Mouse (Mus musculus): ENCODE measurements around the gene Znrd1. TPM values are rescaled to one million over a fixed set of nuclear protein-coding genes. Genes with fewer than 3 reads are reported as not detected.

Gene Znrd1
- total and polyA plus RNA-seq, 3 experiments = 26.4 to 38.2 TPM; not detected in 1

DNA sequence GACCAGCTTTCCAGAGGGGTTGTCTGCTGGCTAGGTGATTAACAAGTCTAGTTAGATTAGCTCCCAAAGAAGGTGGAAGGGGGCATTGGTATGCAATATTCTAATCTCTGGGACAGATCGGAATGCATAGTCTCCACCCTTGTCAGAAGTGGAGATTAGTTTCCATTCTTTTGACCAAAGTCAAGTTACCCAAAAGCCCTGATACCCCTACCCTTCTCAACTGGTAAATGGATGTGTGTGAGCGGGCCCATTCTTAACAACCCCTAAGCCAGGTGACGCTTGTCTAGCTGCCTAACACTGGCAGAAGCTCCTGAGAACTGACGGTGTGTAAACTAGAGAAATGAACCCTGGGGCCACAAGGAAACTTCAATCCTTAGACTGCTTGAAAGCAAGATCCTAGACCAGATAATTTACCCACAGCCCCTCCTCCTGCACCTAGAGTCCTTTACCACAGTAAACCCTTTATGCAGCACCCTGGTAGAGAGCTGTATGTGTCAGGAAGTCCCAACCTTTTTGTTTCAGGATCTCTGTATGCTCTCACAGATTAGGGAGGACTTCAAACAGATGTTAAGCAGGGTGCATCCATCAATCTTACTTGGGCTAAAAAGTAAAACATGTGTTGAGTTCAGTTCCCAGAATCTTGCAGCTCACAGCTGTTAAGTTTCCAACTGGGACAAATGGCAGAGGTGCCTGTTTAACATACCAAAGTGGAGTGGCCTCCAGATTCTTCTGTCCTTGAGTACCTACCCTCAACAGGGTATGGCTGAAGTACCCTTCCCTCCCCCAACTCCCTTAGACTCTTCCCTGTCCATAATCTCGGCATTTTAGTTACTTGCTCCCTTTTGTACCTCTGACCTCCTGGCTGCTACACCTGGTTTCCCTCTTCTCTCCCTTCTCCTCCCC, 24.1 kb upstream of the Znrd1 start:
- Histone ChIP-seq H3K27ac (ENCODE audit: control insufficient read depth, low read depth, low read length) (no peak overlapping the region), H3K27me3 (ENCODE audit: control insufficient read depth in 1 of 2, insufficient read depth in 2 of 2, low read length in 2 of 2) (peaks cover 6 to 7% of the 10 kb centered on the region in 2 experiments)
- DNase-seq (ENCODE audit: low read depth, low spot score) = no peak

DNA sequence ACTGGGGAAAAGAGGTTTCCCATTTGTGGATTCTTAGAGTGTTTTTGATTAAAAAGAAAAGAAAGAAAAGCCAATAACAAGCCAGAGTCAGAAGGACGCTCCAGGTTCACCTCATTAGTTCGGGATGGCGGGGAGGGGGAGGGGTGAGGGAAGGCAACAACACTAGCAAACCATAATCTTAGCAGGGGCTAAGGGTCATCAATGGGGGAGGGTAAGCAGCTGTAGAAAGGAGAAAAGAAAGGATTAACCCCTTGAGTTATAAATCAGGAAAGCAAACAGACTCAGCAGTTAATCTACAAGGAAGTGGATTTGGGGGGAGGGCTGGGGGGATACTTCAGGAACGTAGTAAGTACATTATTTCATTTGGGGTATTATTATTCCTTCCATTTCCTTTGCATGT, 23.5 kb upstream of the Znrd1 start:
- Histone ChIP-seq H3K27ac (ENCODE audit: control insufficient read depth, low read depth, low read length) (no peak overlapping the region), H3K79me2 (ENCODE audit: control insufficient read depth, insufficient read depth, low read length, poor library complexity) (no peaks in the 10 kb centered on the region), H3K27me3 (ENCODE audit: control insufficient read depth in 1 of 2, insufficient read depth in 2 of 2, low read length in 2 of 2) (peaks cover 7 to 9% of the 10 kb centered on the region in 2 experiments), H3K4me1 (ENCODE audit: control insufficient read depth in 1 of 2, insufficient read depth in 2 of 2, low read length in 2 of 2) (no peaks in the 10 kb centered on the region), H3K4me3 (ENCODE audit: control insufficient read depth in 1 of 2, insufficient read depth in 1 of 2, low read depth in 2 of 2, low read length in 2 of 2) (no peak overlapping the region), H3K36me3 (ENCODE audit: control insufficient read depth in 1 of 2, insufficient read depth in 2 of 2, low read length in 2 of 2) (no peaks in the 10 kb centered on the region), H3K9ac (ENCODE audit: control insufficient read depth, low read depth, low read length, poor library complexity, severe bottlenecking) (no peak overlapping the region), H3K9me3 (replicated peaks; ENCODE audit: insufficient read depth, low read length) (no peaks in the 10 kb centered on the region)
- no peak for DNase-seq (ENCODE audit: low read depth, low spot score)
- TF ChIP-seq CHD1 (IDR thresholded peaks at IDR 0.05; ENCODE audit: low read depth, low read length) (no peak), E2F4 (IDR thresholded peaks at IDR 0.05; ENCODE audit: borderline replicate concordance, low read depth, low read length) (no peak), MYC (IDR thresholded peaks at IDR 0.05; ENCODE audit: low read depth, low read length) (no peak), TCF12 (IDR thresholded peaks at IDR 0.05; ENCODE audit: low read depth, low read length) (no peak), ELF1 (IDR thresholded peaks at IDR 0.05; ENCODE audit: low read depth, low read length) (no peak), POLR2AphosphoS5 (IDR thresholded peaks at IDR 0.05; ENCODE audit: borderline replicate concordance, low read depth, low read length) (no peak), MAFK (IDR thresholded peaks at IDR 0.05; ENCODE audit: borderline replicate concordance, low read depth, low read length) (no peak), RCOR1 (IDR thresholded peaks at IDR 0.05; ENCODE audit: low read depth, low read length) (no peak), POLR2AphosphoS2 (IDR thresholded peaks at IDR 0.05; ENCODE audit: low read length) (no peak), HCFC1 (IDR thresholded peaks at IDR 0.05; ENCODE audit: low read depth, low read length) (no peak), MYB (IDR thresholded peaks at IDR 0.05; ENCODE audit: low read depth, low read length) (no peak), MAZ (IDR thresholded peaks at IDR 0.05; ENCODE audit: low read depth, low read length) (no peak)

More for the DNA sequence above, 24.1 kb upstream of the Znrd1 start:
- H3K79me2 ChIP-seq (ENCODE audit: control insufficient read depth, insufficient read depth, low read length, poor library complexity) = no peaks in the 10 kb centered on the region
- H3K4me1 ChIP-seq (ENCODE audit: control insufficient read depth in 1 of 2, insufficient read depth in 2 of 2, low read length in 2 of 2) = no peaks in the 10 kb centered on the region
- no peak overlapping the region for H3K4me3 ChIP-seq (ENCODE audit: control insufficient read depth in 1 of 2, insufficient read depth in 1 of 2, low read depth in 2 of 2, low read length in 2 of 2)
- H3K9ac ChIP-seq (ENCODE audit: control insufficient read depth, low read depth, low read length, poor library complexity, severe bottlenecking) = no peak overlapping the region
- TF ChIP-seq USF2 (IDR thresholded peaks at IDR 0.05; ENCODE audit: borderline replicate concordance in 1 of 2, insufficient read depth in 1 of 2, low read depth in 1 of 2, low read length in 2 of 2) (no peak), E2F4 (IDR thresholded peaks at IDR 0.05; ENCODE audit: borderline replicate concordance, low read depth, low read length) (no peak)
- no peaks in the 10 kb centered on the region for H3K9me3 ChIP-seq (replicated peaks; ENCODE audit: insufficient read depth, low read length)
- H3K36me3 ChIP-seq (ENCODE audit: control insufficient read depth in 1 of 2, insufficient read depth in 2 of 2, low read length in 2 of 2) = no peaks in the 10 kb centered on the region
